Comparison of ENCODE assay signal across 9 mouse cellular contexts in genomic region chr7:126274626-126275025, GRCm38 (mm10). TPM values are rescaled to one million over a fixed set of nuclear protein-coding genes. Genes with fewer than 3 reads are reported as not detected.
DNase-seq lines count a peak whose midpoint lies in the region; ATAC-seq and TF ChIP-seq lines count a peak whose summit lies in the region.
"Had no signal": no experiment of that assay in that cellular context is flagged by ENCODE, and none has a peak within 500 bp of the region (broad histone marks: within the 10 kb centered on the region; RNA-seq: fewer than 3 reads in every experiment).

No protein-coding gene starts in this region.

- DNase-seq in lung, postnatal 10 days: no peak
- DNase-seq in forebrain, embryonic 10.5 days (ENCODE audit: extremely low spot score, low spot score): no peak
- no peak for DNase-seq in limb, embryonic 11.5 days (ENCODE audit: low spot score)
- DNase-seq in stomach, postnatal 0 days (ENCODE audit: low spot score): no peak
- DNase-seq in adrenal gland, postnatal 4 days (ENCODE audit: low spot score in 2 of 2): no peak
- DNase-seq: right cerebral cortex, postnatal 14 days had no signal

- H3K9ac ChIP-seq in lung, embryonic 15.5 days: peak overlapping the region; percentile 92
- peak overlapping the region; percentile 99 for H3K9ac ChIP-seq in limb, embryonic 11.5 days (ENCODE audit: low read length)
- peak overlapping the region; percentile 23; the same call in 1 of the 2 replicates for H3K9ac ChIP-seq in stomach, postnatal 0 days (ENCODE audit: low read length)
- H3K9ac ChIP-seq: liver, embryonic 15.5 days had no signal

- H3K4me2 ChIP-seq in lung, embryonic 15.5 days: peak overlapping the region; percentile 93
- H3K4me2 ChIP-seq in limb, embryonic 11.5 days (ENCODE audit: low read depth, severe bottlenecking): peak overlapping the region; percentile 90
- H3K4me2 ChIP-seq in stomach, postnatal 0 days (replicated peaks; ENCODE audit: low read depth): 0 out of 2 replicates have a peak overlapping the region, but pooled peaks have one; percentile 8

- 17% methylated on average over 4 of the region's 4 CpGs for WGBS in lung, embryonic 15.5 days
- 7% methylated on average over 4 of the region's 4 CpGs for WGBS in forebrain, embryonic 10.5 days
- WGBS in limb, embryonic 11.5 days: 18% methylated on average over 4 of the region's 4 CpGs
- WGBS in stomach, postnatal 0 days: 27% methylated on average over 4 of the region's 4 CpGs

- H3K4me3 ChIP-seq in lung, embryonic 15.5 days: peak overlapping the region; percentile 92
- peak overlapping the region; percentile 79 for H3K4me3 ChIP-seq in forebrain, embryonic 10.5 days
- H3K4me3 ChIP-seq in limb, embryonic 11.5 days (ENCODE audit: low read depth, low read length): peak overlapping the region; percentile 95
- no peak overlapping the region for H3K4me3 ChIP-seq in stomach, postnatal 0 days (ENCODE audit: low read depth, low read length)
- H3K4me3 ChIP-seq: liver, embryonic 15.5 days had no signal

- no peak for TF ChIP-seq CTCF in stomach, postnatal 0 days (IDR thresholded peaks at IDR 0.05; ENCODE audit: low read depth)

- H3K36me3 ChIP-seq in lung, embryonic 15.5 days: peaks cover 3% of the 10 kb centered on the region; the same call in 1 of the 2 replicates
- H3K36me3 ChIP-seq in forebrain, embryonic 10.5 days (replicated peaks): peaks cover 55% of the 10 kb centered on the region
- H3K36me3 ChIP-seq in limb, embryonic 11.5 days (ENCODE audit: control insufficient read depth, insufficient read depth, low read length): peaks cover 2% of the 10 kb centered on the region; the same call in 1 of the 2 replicates
- no peaks in the 10 kb centered on the region for H3K36me3 ChIP-seq in stomach, postnatal 0 days (ENCODE audit: control insufficient read depth, insufficient read depth, low read length)
- H3K36me3 ChIP-seq: liver, embryonic 15.5 days had no signal

- no peaks in the 10 kb centered on the region for H3K27me3 ChIP-seq in lung, embryonic 15.5 days
- peaks cover 16% of the 10 kb centered on the region for H3K27me3 ChIP-seq in forebrain, embryonic 10.5 days (ENCODE audit: poor library complexity, severe bottlenecking)
- H3K27me3 ChIP-seq in limb, embryonic 11.5 days (ENCODE audit: control insufficient read depth, insufficient read depth, low read length): no peaks in the 10 kb centered on the region
- H3K27me3 ChIP-seq in stomach, postnatal 0 days (ENCODE audit: control insufficient read depth, insufficient read depth, low read length): no peaks in the 10 kb centered on the region

- no peaks in the 10 kb centered on the region for H3K9me3 ChIP-seq in lung, embryonic 15.5 days
- no peaks in the 10 kb centered on the region for H3K9me3 ChIP-seq in forebrain, embryonic 10.5 days
- H3K9me3 ChIP-seq in limb, embryonic 11.5 days (ENCODE audit: control insufficient read depth, low read length): no peaks in the 10 kb centered on the region
- H3K9me3 ChIP-seq in stomach, postnatal 0 days (ENCODE audit: control insufficient read depth, low read length): no peaks in the 10 kb centered on the region
- H3K9me3 ChIP-seq: liver, embryonic 15.5 days had no signal

- peak overlapping the region; percentile 25; the same call in 1 of the 2 replicates for H3K27ac ChIP-seq in lung, embryonic 15.5 days
- H3K27ac ChIP-seq in forebrain, embryonic 10.5 days: peak overlapping the region; percentile 99
- H3K27ac ChIP-seq in limb, embryonic 11.5 days (replicated peaks; ENCODE audit: low read depth, low read length): 0 out of 2 replicates have a peak overlapping the region, but pooled peaks have one; percentile 36
- no peak overlapping the region for H3K27ac ChIP-seq in stomach, postnatal 0 days (replicated peaks)
- H3K27ac ChIP-seq: liver, embryonic 15.5 days had no signal

- ATAC-seq in lung, embryonic 15.5 days (ENCODE audit: borderline replicate concordance, extremely low read depth, low FRiP score, low TSS enrichment): no peak
- no peak for ATAC-seq in limb, embryonic 11.5 days (ENCODE audit: insufficient number of reproducible peaks, low FRiP score, low TSS enrichment, low read depth)
- ATAC-seq in stomach, postnatal 0 days (ENCODE audit: low FRiP score, low TSS enrichment): no peak
- no peak for ATAC-seq in megakaryocyte-erythroid progenitor cell, adult 5-6 weeks (replicated peaks; ENCODE audit: low FRiP score, low TSS enrichment, poor library complexity, severe bottlenecking)

- no peak for TF ChIP-seq EP300 in stomach, postnatal 0 days (optimal IDR thresholded peaks at IDR 0.05)

- peaks cover 34% of the 10 kb centered on the region for H3K4me1 ChIP-seq in lung, embryonic 15.5 days
- peaks cover 85% of the 10 kb centered on the region for H3K4me1 ChIP-seq in forebrain, embryonic 10.5 days
- peaks cover 24% of the 10 kb centered on the region for H3K4me1 ChIP-seq in limb, embryonic 11.5 days (ENCODE audit: control insufficient read depth, insufficient read depth, low read length)
- peaks cover 6% of the 10 kb centered on the region for H3K4me1 ChIP-seq in stomach, postnatal 0 days (replicated peaks; ENCODE audit: control insufficient read depth, insufficient read depth)

RNA-seq across cellular contexts. Expression of gene Sbk1, which starts 2.2 kb away (rescaled TPM):
- polyA plus RNA-seq in lung, embryonic 15.5 days (2015; fragmentation: Nextera tagmentation; extraction: Ambion mirVana): 28.7 and 32.3 TPM in 2 replicates
- polyA plus RNA-seq in forebrain, embryonic 10.5 days (2016; fragmentation: Nextera tagmentation; extraction: Ambion mirVana): 79.1 and 83.0 TPM in 2 replicates
- polyA plus RNA-seq in limb, embryonic 11.5 days (2014; fragmentation: Nextera tagmentation; extraction: Ambion mirVana): 111 and 117 TPM in 2 replicates
- polyA plus RNA-seq in stomach, postnatal 0 days (2015; fragmentation: Nextera tagmentation; extraction: Ambion mirVana): 4.0 and 5.3 TPM in 2 replicates
- 10 to 100 TPM; 60.4 to 60.6 TPM for total RNA-seq in adrenal gland, postnatal 4 days (2021)
- 6.6 and 7.0 TPM in 2 replicates for total RNA-seq in megakaryocyte-erythroid progenitor cell, adult 5-6 weeks (2014; fragmentation: Nextera tagmentation)
- 2.9 and 5.2 TPM in 2 replicates for total RNA-seq in megakaryocyte-erythroid progenitor cell, adult 5-6 weeks (2017)

Comparison
In these comparisons a context has a peak if more than half of its experiments do, and no peak if none do; other contexts are left out.
1. H3K4me2 ChIP-seq: peak in every context shown above with its lines; median percentile 93 in lung, embryonic 15.5 days; 90 in limb, embryonic 11.5 days; 8 in stomach, postnatal 0 days.
2. H3K9ac ChIP-seq: peak in every context shown above with its lines; median percentile 99 in limb, embryonic 11.5 days; 92 in lung, embryonic 15.5 days; 23 in stomach, postnatal 0 days.